Mouse (Mus musculus) effector memory CD4-positive, alpha-beta T cell, adult 5 months (primary cell): ENCODE results near the gene Pcdh11x. TPM values are rescaled to one million over a fixed set of nuclear protein-coding genes. Genes with fewer than 3 reads are reported as not detected.

ENCODE experiments used
- polyA plus RNA-seq: library from polyadenylated mRNA; unstranded; fragments of 100-300 nt; shearing (Covaris generic); gene quantifications from one replicate; pipeline ENCODE4 v1.2.1, GENCODE M21; 2017

The Pcdh11x gene
- polyA plus RNA-seq: 0.15 TPM

DNA sequence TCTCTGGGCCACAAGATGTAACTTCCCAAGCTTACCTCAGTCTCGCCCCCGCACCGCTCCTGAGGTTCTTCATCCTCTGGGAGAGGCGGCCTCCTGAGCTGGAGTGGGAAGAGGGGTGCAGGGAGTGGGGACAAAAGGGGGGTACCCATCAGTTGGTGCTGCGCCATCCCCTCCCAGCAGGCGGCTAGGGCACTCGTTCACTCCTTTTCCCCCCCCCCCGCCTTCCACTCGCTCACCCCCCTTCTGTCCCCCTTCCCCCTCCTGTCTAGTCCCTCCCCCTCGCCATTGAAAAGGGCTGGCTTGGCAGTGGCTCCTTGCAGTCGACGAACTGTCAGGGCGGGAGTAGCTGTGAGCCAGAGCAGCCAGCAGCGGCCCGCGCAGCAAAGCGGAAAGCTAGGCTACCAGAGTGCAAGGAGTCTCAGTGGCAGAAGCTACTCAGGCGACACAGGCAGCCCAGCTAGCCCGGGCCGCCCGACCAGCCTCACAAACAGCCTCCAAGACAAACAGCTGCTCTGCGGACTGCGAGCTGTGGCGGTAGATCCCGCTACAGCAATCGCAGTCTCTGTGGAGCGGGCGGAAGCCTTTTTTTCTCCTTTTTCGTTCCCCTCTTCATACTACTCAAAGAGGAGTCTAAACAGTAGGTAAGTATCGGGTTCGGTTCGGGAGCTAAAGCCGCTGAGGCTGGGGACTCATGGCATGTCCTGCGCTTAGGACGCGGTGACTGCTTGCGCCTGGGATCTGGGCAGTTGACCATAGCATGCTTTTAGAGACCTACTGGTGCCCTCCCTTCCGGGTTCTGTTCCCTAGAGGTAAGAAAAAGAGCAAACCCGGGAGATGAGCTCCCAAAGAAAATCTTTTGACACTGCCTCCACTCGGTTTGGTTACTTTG, at the start of gene Pcdh11x:
Pcdh11x (plus strand) TSS at position 249 of the 889 bp plus-strand sequence.

DNA sequence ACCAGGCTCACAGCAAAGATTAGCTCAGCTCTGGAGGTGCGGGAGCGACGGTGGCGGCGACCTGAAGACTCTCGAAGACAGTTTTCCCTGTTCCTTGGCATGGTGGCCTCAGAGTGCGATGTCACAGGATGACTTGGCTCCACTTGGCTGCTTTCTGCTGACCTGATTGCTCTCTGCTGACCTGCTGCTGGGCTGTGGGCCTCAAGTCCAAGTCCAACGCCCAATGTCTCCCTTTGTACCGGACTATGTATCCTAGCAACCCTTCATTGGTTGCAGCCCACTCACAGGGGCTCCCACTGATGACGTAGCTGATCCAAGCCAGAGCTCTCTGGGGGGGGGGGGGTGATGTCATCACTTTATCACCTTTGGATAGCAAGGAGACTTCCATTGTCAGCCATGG, 22.9 kb downstream of the Pcdh11x start, which contains the start of gene H2afb3:
H2afb3 (minus strand) TSS at position 101 of the 400 bp plus-strand sequence.

Other genes with a start within 250 kb of the Pcdh11x start
- not detected for gene H2afb3, start 22.8 kb downstream of the Pcdh11x start, polyA plus RNA-seq